Mouse (Mus musculus): ENCODE results near the gene Tcf3.

Tcf3 gene

DNA sequence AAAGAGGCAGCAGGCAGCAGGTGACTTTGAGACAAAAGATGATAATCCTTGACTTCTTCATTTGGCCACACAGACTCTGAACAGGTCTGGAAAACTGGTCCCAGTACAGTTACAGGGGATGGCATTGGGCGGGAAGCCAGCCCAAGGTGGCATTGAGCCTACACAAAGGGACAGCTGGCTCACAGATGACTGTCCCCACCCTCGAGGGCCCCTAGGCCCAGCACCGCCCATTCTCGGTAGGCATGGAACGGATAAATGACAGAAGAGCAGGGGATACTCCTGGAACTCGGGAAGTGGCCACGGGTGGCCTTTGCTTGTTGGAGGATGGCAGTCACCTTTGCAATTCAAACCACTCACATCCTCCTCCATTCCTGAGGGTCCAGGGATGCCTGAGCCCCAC lies 48.1 kb downstream of the Tcf3 start:
- no peak for DNase-seq

DNA sequence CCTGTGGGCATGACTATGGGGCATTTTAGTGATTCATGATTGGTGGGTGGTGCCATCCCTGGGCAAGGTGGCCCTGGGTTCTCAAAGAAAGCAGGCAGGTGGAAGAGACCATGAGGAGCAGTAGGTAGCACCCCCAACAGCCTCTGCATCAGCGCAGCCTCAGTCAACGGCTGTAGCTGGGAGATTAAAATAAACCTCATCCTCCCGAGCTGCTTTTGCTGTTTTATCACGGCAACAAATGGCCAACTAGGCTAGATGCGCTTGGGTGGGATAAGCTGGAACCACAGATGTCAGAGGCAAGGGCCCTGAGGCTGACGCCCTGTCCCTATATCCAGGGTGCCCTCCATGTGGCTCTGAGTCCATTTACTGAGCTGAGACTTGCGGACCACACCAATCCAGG lies 48.7 kb downstream of the Tcf3 start:
- no peak for DNase-seq

GRCm38 (mm10) chr10:80384115-80384639 lies 49.3 kb downstream of the Tcf3 start:
- DNase-seq: no peak

- no peak for DNase-seq
Observed at GRCm38 (mm10) chr10:80383431-80383830, 50.0 kb downstream of the Tcf3 start.

- no peak for DNase-seq
Observed at GRCm38 (mm10) chr10:80382641-80383365, 50.6 kb downstream of the Tcf3 start.

- DNase-seq: peak; percentile 70
Observed at GRCm38 (mm10) chr10:80377716-80378115, 55.7 kb downstream of the Tcf3 start.

DNA sequence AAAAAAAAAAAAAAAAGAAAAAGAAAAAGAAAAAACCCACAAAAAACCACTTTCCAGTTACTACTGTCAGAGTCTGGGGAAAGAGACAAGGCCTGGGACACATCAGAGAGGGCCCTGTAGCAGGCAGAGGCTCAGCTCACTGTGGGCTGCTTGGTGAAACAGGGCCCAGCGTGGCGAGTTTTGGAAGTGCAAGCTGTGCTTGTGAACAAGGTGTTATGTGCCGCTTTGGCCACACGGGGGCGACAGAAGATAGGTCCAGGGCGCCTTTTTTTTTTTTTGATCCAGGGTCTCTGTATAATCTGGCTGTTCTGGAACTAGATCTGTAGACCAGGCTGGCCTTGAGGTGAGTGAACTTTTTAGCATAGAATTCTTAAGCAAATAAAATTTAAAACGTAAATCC lies 57.3 kb downstream of the Tcf3 start:
- peak; percentile 97 for DNase-seq

DNA sequence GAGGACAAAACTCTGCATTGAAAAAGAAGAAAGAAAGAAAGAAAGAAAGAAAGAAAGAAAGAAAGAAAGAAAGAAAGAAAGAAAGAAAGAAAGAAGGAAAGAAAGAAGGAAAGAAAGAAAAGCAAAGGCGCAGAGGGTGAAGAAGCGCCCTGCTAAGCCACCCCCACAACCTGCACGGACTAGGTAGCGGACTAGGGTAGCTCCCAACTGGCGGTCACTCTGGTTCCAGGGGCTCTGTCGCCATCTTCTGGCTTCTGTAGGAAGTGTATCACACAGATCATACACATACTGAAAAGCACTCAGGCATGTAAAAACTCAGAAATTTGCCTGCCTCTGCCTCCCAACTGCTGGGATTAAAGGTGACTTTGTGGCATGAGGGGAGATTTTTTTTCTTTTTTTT lies 59.4 kb downstream of the Tcf3 start:
- peak; percentile 84 for DNase-seq

DNA sequence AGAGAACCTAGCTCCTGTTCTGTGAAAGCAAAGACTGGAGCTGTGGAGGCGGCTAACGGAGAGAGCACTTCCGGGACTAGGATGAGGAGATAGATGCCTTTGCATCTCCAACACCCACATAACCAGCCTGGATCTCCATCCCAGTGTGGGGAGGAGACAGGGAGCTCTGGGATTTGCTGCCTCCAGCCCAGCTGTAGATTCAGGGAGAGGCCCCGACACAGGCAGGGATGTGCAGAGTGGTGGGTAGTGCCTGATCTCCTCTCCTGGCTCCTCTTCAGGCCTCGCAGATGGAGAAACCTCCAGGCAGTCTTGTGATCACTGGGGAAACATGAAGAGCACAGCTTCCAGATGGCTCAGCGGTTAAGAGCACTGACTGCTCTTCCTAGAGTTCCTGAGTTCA lies 60.7 kb downstream of the Tcf3 start:
- no peak for DNase-seq

DNA sequence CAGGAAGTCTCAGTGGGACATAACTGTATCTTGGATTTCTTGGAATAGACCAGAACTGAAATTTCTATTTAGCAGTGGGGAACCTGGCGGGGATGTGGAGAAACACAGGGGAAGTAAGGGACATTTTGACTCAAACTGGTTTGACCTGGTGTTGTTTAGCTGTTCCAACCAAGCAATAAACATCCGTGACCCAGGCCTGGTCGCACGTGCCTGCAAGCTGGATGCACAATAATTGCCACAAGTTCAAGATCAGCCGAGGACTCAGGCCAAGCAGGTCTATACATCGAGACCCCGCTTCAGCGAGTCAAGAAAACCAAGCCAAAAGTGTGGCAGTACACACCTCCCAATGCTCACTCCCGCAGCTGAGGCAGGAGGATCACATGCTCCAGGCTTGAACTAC lies 61.5 kb downstream of the Tcf3 start:
- no peak for DNase-seq

DNA sequence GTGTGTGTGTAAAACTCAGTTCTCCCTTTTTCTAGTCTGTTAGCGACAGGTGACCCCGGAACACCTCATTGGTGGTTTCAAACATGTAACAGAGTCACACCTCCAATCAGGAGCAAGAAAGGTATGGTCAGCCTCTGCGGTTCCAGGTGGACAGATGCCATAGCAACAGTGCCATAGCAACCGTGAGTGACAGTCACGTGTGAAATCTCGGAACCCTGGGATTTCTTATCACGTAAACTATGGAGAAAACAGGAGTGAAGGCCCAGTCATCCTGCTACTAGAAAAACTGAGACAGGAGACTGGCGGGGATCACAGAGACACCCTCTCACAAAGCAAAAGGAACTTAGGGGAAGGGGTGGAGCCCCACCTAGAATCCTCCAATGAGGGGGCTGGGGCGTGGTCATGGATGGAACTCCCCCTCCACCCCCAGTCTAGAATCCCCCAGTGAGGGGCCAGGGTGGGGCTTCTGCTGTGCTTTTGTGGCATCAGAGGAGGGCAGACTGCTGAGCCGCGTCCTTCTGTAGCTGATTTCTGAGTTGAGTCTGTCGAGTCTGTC lies 62.0 kb downstream of the Tcf3 start:
- DNase-seq: peak; percentile 86

- peak; percentile 68 for DNase-seq
Observed at GRCm38 (mm10) chr10:80369995-80370747, 63.3 kb downstream of the Tcf3 start.

GRCm38 (mm10) chr10:80368392-80368791 lies 65.1 kb downstream of the Tcf3 start:
- DNase-seq: no peak

DNA sequence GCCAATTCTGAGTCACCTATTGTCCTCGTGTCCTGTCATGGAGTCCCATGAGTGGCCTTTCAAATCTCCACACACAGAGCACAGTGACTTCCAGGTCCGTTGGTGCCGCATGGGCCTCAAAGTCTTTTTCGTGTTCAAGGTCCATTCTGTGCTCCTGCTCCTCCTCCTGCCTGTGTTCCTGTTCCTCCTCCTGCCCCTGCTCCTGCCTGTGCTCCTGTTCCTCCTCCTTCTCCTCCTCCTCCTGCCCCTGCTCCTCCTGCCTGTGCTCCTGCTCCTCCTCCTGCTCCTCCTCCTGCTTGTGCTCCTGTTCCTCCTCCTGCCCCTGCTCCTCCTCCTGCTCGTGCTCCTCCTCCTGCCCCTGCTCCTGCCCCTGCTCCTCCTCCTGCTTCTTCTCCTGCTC lies 65.5 kb downstream of the Tcf3 start:
- DNase-seq: no peak

- no peak for DNase-seq
Observed at GRCm38 (mm10) chr10:80365736-80366135, 67.7 kb downstream of the Tcf3 start.

GRCm38 (mm10) chr10:80363734-80364133 lies 69.7 kb downstream of the Tcf3 start:
- DNase-seq: no peak

Measured in thymus, postnatal 4 days (tissue).